Mouse (Mus musculus) heart, postnatal 0 days (tissue): ENCODE measurements at regions not wholly inside any gene's neighbourhood (a gene's known extent, or its start where the extent isn't known, plus 50 kb on each side); places are given as distances from the start of the nearest gene placed in this dataset.

ENCODE experiments used
- CTCF ChIP-seq: IDR thresholded peaks from 2 replicates; pipeline ENCODE4 v1.5.1; 2016; ENCODE audit warnings: antibody characterized with exemption, control low read depth, low read depth
- EP300 ChIP-seq: IDR thresholded peaks from 2 replicates; pipeline ENCODE4 v1.6.1; 2016; ENCODE audit warnings: antibody characterized with exemption, low read depth

GRCm38 (mm10) chr2:171766193-171766930, 276.9 kb downstream of the Cbln4 start:
- no peak for TF ChIP-seq CTCF
- TF ChIP-seq EP300 = no peak
